Mouse (Mus musculus) urinary bladder, adult 18-20 months (tissue): ENCODE measurements around the gene Kctd11.
"Not testable (repeated sequence)": the region's sequence is repeated elsewhere in the genome, so short reads cannot be mapped to it uniquely, and the experiment has no call there.

Experiments used
- DNase-seq, 2 experiments: peaks; one replicate each; pipeline ENCODE4 v3.0.0; 2022; ENCODE audit warnings: low spot score in 2 of 2, mixed read lengths in 2 of 2

The Kctd11 gene

GRCm38 (mm10) chr11:69880853-69881603 lies at the start of gene Kctd11:
TSS of gene Kctd11 (minus strand) at chr11:69881406.
- DNase-seq = peak; percentile 94

GRCm38 (mm10) chr11:69930176-69930575 lies 49.0 kb upstream of the Kctd11 start:
- DNase-seq = not testable (repeated sequence)

- no peak for DNase-seq
Observed at GRCm38 (mm10) chr11:69929712-69930111, 48.5 kb upstream of the Kctd11 start.

- no peak for DNase-seq
Observed at GRCm38 (mm10) chr11:69927501-69927900, 46.3 kb upstream of the Kctd11 start.

GRCm38 (mm10) chr11:69922796-69923195 lies 41.6 kb upstream of the Kctd11 start:
- DNase-seq = no peak

GRCm38 (mm10) chr11:69922012-69922756 lies 41.0 kb upstream of the Kctd11 start:
- no peak for DNase-seq

- peak; percentile 99 to 100 for DNase-seq
Observed at GRCm38 (mm10) chr11:69921114-69922011, 40.2 kb upstream of the Kctd11 start, which contains the start of gene Eif5a. TSS of gene Eif5a (minus strand) at chr11:69921958.

GRCm38 (mm10) chr11:69920266-69921031 lies 39.2 kb upstream of the Kctd11 start:
- peak in 1 of 2 experiments; percentile 38 for DNase-seq

GRCm38 (mm10) chr11:69919661-69920265 lies 38.6 kb upstream of the Kctd11 start:
- peak; percentile 65 to 78 for DNase-seq

- DNase-seq = no peak
Observed at GRCm38 (mm10) chr11:69919053-69919452, 37.8 kb upstream of the Kctd11 start.

- no peak for DNase-seq
Observed at GRCm38 (mm10) chr11:69918118-69918517, 36.9 kb upstream of the Kctd11 start.

- DNase-seq = no peak
Observed at GRCm38 (mm10) chr11:69917379-69917948, 36.3 kb upstream of the Kctd11 start.

GRCm38 (mm10) chr11:69916652-69917378 lies 35.6 kb upstream of the Kctd11 start:
- not testable (repeated sequence) for DNase-seq

GRCm38 (mm10) chr11:69915667-69916627 lies 34.7 kb upstream of the Kctd11 start:
- no peak for DNase-seq

- DNase-seq = no peak
Observed at GRCm38 (mm10) chr11:69914917-69915430, 33.8 kb upstream of the Kctd11 start.

GRCm38 (mm10) chr11:69914372-69914764 lies 33.2 kb upstream of the Kctd11 start:
- DNase-seq = no peak

- peak; percentile 86 to 90 for DNase-seq
Observed at GRCm38 (mm10) chr11:69913554-69914371, 32.6 kb upstream of the Kctd11 start, which contains the start of gene Gps2. TSS of gene Gps2 (plus strand) at chr11:69913888.
